Mouse (Mus musculus) stomach, postnatal 0 days (tissue): ENCODE measurements at regions not wholly inside any gene's neighbourhood (a gene's known extent, or its start where the extent isn't known, plus 50 kb on each side); places are given as distances from the start of the nearest gene placed in this dataset.

Source experiments
- ATAC-seq: fragments of 200-750 bp; cut with Nextera tagmentation; 2 replicates; pipeline ENCODE4 v1.8.0; 2017; ENCODE audit not compliant: low FRiP score, low TSS enrichment
- DNase-seq: peaks from one replicate; pipeline ENCODE4 v3.0.0-alpha.2; 2016; ENCODE audit warnings: low spot score
- H3K27ac ChIP-seq: fragments of 300-500 bp; sonication (generic); replicated peaks from 2 replicates; pipeline ENCODE4 v1.5.1; 2014; ENCODE audit warnings: mild to moderate bottlenecking, control low read depth
- H3K27me3 ChIP-seq: fragments of 300-500 bp; sonication (generic); 2 replicates; pipeline ENCODE4 v1.6.1; 2014; ENCODE audit warnings: low read length; ENCODE audit not compliant: control insufficient read depth, insufficient read depth
- H3K36me3 ChIP-seq: fragments of 300-500 bp; sonication (generic); 2 replicates; pipeline ENCODE4 v1.6.1; 2014; ENCODE audit warnings: low read length, mixed read lengths; ENCODE audit not compliant: control insufficient read depth, insufficient read depth
- H3K4me1 ChIP-seq: fragments of 300-500 bp; sonication (generic); replicated peaks from 2 replicates; pipeline ENCODE4 v1.6.1; 2014; ENCODE audit warnings: antibody characterized with exemption; ENCODE audit not compliant: control insufficient read depth, insufficient read depth
- H3K4me2 ChIP-seq: fragments of 300-500 bp; sonication (generic); replicated peaks from 2 replicates; pipeline ENCODE4 v1.6.1; 2014; ENCODE audit warnings: low read depth, mild to moderate bottlenecking, control low read depth, moderate library complexity
- H3K4me3 ChIP-seq: fragments of 300-500 bp; sonication (generic); 2 replicates; pipeline ENCODE4 v1.5.1; 2014; ENCODE audit warnings: low read depth, low read length, control low read depth
- H3K9ac ChIP-seq: fragments of 300-500 bp; sonication (generic); 2 replicates; pipeline ENCODE4 v1.6.1; 2014; ENCODE audit warnings: mild to moderate bottlenecking, low read length, control low read depth, mixed read lengths
- H3K9me3 ChIP-seq: fragments of 300-500 bp; sonication (generic); 2 replicates; pipeline ENCODE4 v1.6.1; 2016; ENCODE audit warnings: low read length; ENCODE audit not compliant: control insufficient read depth
- CTCF ChIP-seq: IDR thresholded peaks from 2 replicates; pipeline ENCODE4 v1.5.1; 2016; ENCODE audit warnings: antibody characterized with exemption, low read depth, mild to moderate bottlenecking, moderate library complexity
- EP300 ChIP-seq: optimal IDR thresholded peaks from 2 replicates; pipeline ENCODE3; 2016; ENCODE audit warnings: antibody characterized with exemption
- WGBS: fragments of 180-500 bp; shearing (Covaris S2); extraction: QIAGEN DNeasy Blood & Tissue Kit; methylation state at CpG from one replicate; pipeline ENCODE4 v1.1.7; 2014; 5-methylcytosine and 5-hydroxymethylcytosine counted together

- Histone ChIP-seq H3K27ac (no peak overlapping the region), H3K4me1 (no peaks in the 10 kb centered on the region), H3K4me3 (no peak overlapping the region), H3K9ac (no peak overlapping the region), H3K27me3 (no peaks in the 10 kb centered on the region), H3K36me3 (no peaks in the 10 kb centered on the region), H3K4me2 (no peak overlapping the region), H3K9me3 (no peaks in the 10 kb centered on the region)
- WGBS: 79% methylated on average over 6 of the region's 6 CpGs
- TF ChIP-seq EP300: no peak
- ATAC-seq (no peak), DNase-seq (no peak)
Observed at GRCm38 (mm10) chr12:54425236-54425635, 221.6 kb upstream of the Egln3 start.

DNA sequence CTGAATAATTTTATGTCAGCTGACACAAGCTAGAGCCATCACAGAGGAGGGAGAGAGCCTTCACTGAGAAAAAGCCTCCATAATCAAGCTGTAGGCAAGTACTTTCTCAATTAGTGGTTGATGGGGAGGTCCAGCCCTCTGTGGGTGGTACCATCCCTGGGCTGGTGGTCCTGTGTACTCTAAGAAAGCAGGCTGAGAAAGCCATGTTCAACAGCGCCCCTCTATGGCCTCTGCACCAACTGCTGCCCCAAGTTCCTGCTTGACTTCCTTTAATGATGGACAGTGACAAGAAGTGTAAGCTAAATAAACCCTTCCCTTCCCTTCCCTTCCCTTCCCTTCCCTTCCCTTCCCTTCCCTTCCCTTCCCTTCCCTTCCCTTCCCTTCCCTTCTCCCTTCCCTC is 211.2 kb upstream of the Egln3 start:
- H3K27me3 ChIP-seq: no peaks in the 10 kb centered on the region
- H3K4me3 ChIP-seq: no peak overlapping the region
- no peak overlapping the region for H3K27ac ChIP-seq
- 44% methylated on average over 1 of the region's 1 CpGs for WGBS
- DNase-seq: no peak
- H3K9me3 ChIP-seq: no peaks in the 10 kb centered on the region
- no peak for ATAC-seq
- H3K36me3 ChIP-seq: no peaks in the 10 kb centered on the region
- no peak overlapping the region for H3K9ac ChIP-seq
- no peak overlapping the region for H3K4me2 ChIP-seq
- H3K4me1 ChIP-seq: no peaks in the 10 kb centered on the region
- TF ChIP-seq CTCF: no peak
- TF ChIP-seq EP300: no peak

DNA sequence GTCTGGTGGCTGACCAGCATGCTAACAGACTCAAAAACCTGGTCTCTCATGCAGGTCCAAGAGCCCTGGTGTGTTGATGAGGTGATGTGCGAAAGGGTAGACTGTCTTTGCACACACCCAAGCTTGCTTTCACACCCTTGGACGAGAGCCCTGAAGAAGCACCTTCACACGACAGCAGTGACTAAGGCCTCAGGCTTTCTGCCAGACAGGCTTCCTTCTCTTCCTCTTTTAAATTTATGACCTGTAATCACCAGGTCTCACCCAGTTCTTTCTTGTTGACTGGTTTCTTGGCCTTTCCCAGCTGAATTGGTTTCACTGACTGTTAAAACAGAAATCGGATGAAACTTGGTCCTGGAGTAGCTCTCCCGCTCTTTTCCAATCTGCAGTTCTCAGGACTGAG is 210.5 kb upstream of the Egln3 start:
- no peaks in the 10 kb centered on the region for H3K9me3 ChIP-seq
- H3K36me3 ChIP-seq: no peaks in the 10 kb centered on the region
- no peaks in the 10 kb centered on the region for H3K4me1 ChIP-seq
- DNase-seq: no peak
- TF ChIP-seq EP300: no peak
- TF ChIP-seq CTCF: no peak
- no peak overlapping the region for H3K27ac ChIP-seq
- H3K4me2 ChIP-seq: no peak overlapping the region
- no peak for ATAC-seq
- H3K4me3 ChIP-seq: no peak overlapping the region
- H3K9ac ChIP-seq: no peak overlapping the region
- H3K27me3 ChIP-seq: no peaks in the 10 kb centered on the region
- 59% methylated on average over 5 of the region's 5 CpGs for WGBS

DNA sequence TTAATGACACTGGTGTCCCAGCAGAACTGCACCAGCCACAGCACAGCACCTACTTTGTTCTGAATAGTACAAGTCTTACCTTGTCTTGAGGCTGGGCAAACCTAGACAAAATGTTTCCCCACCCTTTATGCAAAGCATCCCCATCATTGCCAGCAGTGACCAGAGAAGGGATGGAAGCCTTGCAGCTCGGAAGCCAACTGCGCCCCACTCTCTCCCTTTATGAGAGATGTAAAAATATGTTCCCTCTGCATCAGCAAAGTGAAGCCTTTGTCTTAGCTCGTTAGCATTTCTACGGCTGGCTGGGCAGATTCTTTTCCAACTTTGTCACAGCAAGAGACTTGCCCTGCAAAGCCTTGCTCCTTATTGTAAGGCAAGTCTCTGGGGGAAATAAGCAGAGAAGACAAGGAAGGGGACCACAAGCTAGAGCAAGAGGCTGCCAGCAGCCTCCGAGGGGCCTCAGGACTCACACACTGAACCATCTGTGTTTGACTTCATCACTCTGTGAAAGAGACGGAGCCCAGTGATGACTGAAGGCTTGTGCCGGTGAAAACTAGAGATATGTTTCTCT is 206.5 kb upstream of the Egln3 start:
- Histone ChIP-seq H3K27ac (no peak overlapping the region), H3K9me3 (no peaks in the 10 kb centered on the region), H3K4me1 (no peaks in the 10 kb centered on the region), H3K4me2 (no peak overlapping the region), H3K36me3 (no peaks in the 10 kb centered on the region), H3K27me3 (no peaks in the 10 kb centered on the region), H3K4me3 (no peak overlapping the region), H3K9ac (no peak overlapping the region)
- 63% methylated on average over 7 of the region's 7 CpGs for WGBS
- TF ChIP-seq CTCF: no peak
- TF ChIP-seq EP300: no peak
- no peak for DNase-seq
- no peak for ATAC-seq

GRCm38 (mm10) chr12:54408906-54409305 is 205.2 kb upstream of the Egln3 start:
- TF ChIP-seq EP300 (no peak), CTCF (no peak)
- Histone ChIP-seq H3K9ac (no peak overlapping the region), H3K27me3 (no peaks in the 10 kb centered on the region), H3K36me3 (no peaks in the 10 kb centered on the region), H3K27ac (no peak overlapping the region), H3K4me3 (no peak overlapping the region), H3K9me3 (no peaks in the 10 kb centered on the region), H3K4me2 (no peak overlapping the region), H3K4me1 (no peaks in the 10 kb centered on the region)
- DNase-seq (no peak), ATAC-seq (no peak)
- 79% methylated on average over 6 of the region's 6 CpGs for WGBS

GRCm38 (mm10) chr12:54407301-54407896 is 203.7 kb upstream of the Egln3 start:
- DNase-seq: no peak
- H3K27me3 ChIP-seq: no peaks in the 10 kb centered on the region
- TF ChIP-seq EP300 (no peak), CTCF (no peak)
- no peak for ATAC-seq
- no peaks in the 10 kb centered on the region for H3K9me3 ChIP-seq
- no peak overlapping the region for H3K27ac ChIP-seq
- no peak overlapping the region for H3K4me2 ChIP-seq
- H3K4me1 ChIP-seq: no peaks in the 10 kb centered on the region
- no peaks in the 10 kb centered on the region for H3K36me3 ChIP-seq
- 45% methylated on average over 6 of the region's 6 CpGs for WGBS
- H3K4me3 ChIP-seq: no peak overlapping the region
- no peak overlapping the region for H3K9ac ChIP-seq
